7 mouse cellular contexts compared by ENCODE assay signal in genomic region chr17:23829064-23829619, GRCm38 (mm10). TPM values are rescaled to one million over a fixed set of nuclear protein-coding genes. Genes with fewer than 3 reads are reported as not detected.
A peak's percentile ranks its signal among the peaks of the same experiment; 100 is the strongest.
DNase-seq lines count a peak whose midpoint lies in the region; ATAC-seq lines count a peak whose summit lies in the region.

Gene Elob (minus strand): TSS chr17:23829136.

- H3K36me3 ChIP-seq in intestine, embryonic 16.5 days (ENCODE audit: control insufficient read depth, insufficient read depth, low read length): no peaks in the 10 kb centered on the region
- H3K36me3 ChIP-seq in midbrain, embryonic 11.5 days (ENCODE audit: control insufficient read depth, insufficient read depth, low read length): peaks cover 15% of the 10 kb centered on the region

- peak within 1 kb of the TSS; percentile 84 for H3K4me3 ChIP-seq in intestine, embryonic 16.5 days (ENCODE audit: low read length)
- peak within 1 kb of the TSS; percentile 81 for H3K4me3 ChIP-seq in midbrain, embryonic 11.5 days (ENCODE audit: low read depth, low read length)

- intact Hi-C loops in left cerebral cortex, postnatal 36 days (cut with DNase I): loop anchor here (2.0 kb wide), 1 partner anchor 26 kb away; no protein-coding TSS in a partner anchor

- H3K27me3 ChIP-seq in intestine, embryonic 16.5 days (replicated peaks; ENCODE audit: control insufficient read depth, insufficient read depth, low read length): no peaks in the 10 kb centered on the region; the same call in 1 of the 2 replicates
- H3K27me3 ChIP-seq in midbrain, embryonic 11.5 days (ENCODE audit: control insufficient read depth, insufficient read depth, low read length): no peaks in the 10 kb centered on the region; the same call in 1 of the 2 replicates

- H3K9me3 ChIP-seq in intestine, embryonic 16.5 days (ENCODE audit: control insufficient read depth, low read length): no peaks in the 10 kb centered on the region
- H3K9me3 ChIP-seq in midbrain, embryonic 11.5 days (ENCODE audit: control insufficient read depth, low read length): no peaks in the 10 kb centered on the region

- peak within 1 kb of the TSS; percentile 89 for H3K9ac ChIP-seq in intestine, embryonic 16.5 days (ENCODE audit: low read depth, low read length)
- peak within 1 kb of the TSS; percentile 90 for H3K9ac ChIP-seq in midbrain, embryonic 11.5 days (ENCODE audit: low read length)

- peak within 1 kb of the TSS; percentile 83 for H3K4me2 ChIP-seq in intestine, embryonic 16.5 days (ENCODE audit: low read depth, low read length)
- peak within 1 kb of the TSS; percentile 56 for H3K4me2 ChIP-seq in midbrain, embryonic 11.5 days

- peak within 1 kb of the TSS; percentile 94 for H3K27ac ChIP-seq in intestine, embryonic 16.5 days (ENCODE audit: low read length)
- H3K27ac ChIP-seq in midbrain, embryonic 11.5 days (ENCODE audit: low read depth, low read length): peak within 1 kb of the TSS; percentile 77

- ATAC-seq in intestine, embryonic 16.5 days: peak; percentile 95
- ATAC-seq in midbrain, embryonic 11.5 days (ENCODE audit: low FRiP score): peak; percentile 96

- DNase-seq in adrenal gland, adult 8-10 months: peak; percentile 76
- DNase-seq in embryo, embryonic 9.5 days (ENCODE audit: extremely low spot score): peak; percentile 93
- peak; percentile 70 to 85 for DNase-seq in gastrocnemius, postnatal 4 days (ENCODE audit: low spot score in 2 of 2)
- peak; percentile 89 for DNase-seq in left cerebral cortex, postnatal 36 days (ENCODE audit: low spot score in 2 of 2)
- DNase-seq in midbrain, embryonic 11.5 days (ENCODE audit: low spot score, missing footprints): peak; percentile 98
- peak; percentile 86 for DNase-seq in skeletal muscle tissue, adult 2 months (ENCODE audit: low read depth, low spot score)

- 2% methylated on average over 24 of the region's 42 CpGs for WGBS in intestine, embryonic 16.5 days
- WGBS in midbrain, embryonic 11.5 days: under 1% methylated on average over 29 of the region's 42 CpGs

- peaks cover 8% of the 10 kb centered on the region; the same call in 1 of the 2 replicates for H3K4me1 ChIP-seq in intestine, embryonic 16.5 days (ENCODE audit: control insufficient read depth, insufficient read depth, low read length)
- peaks cover 9% of the 10 kb centered on the region for H3K4me1 ChIP-seq in midbrain, embryonic 11.5 days (ENCODE audit: control insufficient read depth, insufficient read depth, low read length)

RNA-seq across cellular contexts. Expression of gene Elob, which starts in this region (rescaled TPM):
- 100 to 1,000 TPM; 365 to 430 (median 403) TPM for total RNA-seq in adrenal gland, adult 8-10 months (2022)
- total RNA-seq in gastrocnemius, postnatal 4 days (2021): 100 to 1,000 TPM; 428 to 459 TPM
- 836 and 930 TPM in 2 replicates for polyA plus RNA-seq in intestine, embryonic 16.5 days (2015; fragmentation: Nextera tagmentation; extraction: Ambion mirVana)
- 100 to 1,000 TPM; 330 to 406 TPM for total RNA-seq in left cerebral cortex, postnatal 36 days (2021)
- polyA plus RNA-seq in midbrain, embryonic 11.5 days (2014; fragmentation: Nextera tagmentation; extraction: Ambion mirVana): 1,062 and 1,170 TPM in 2 replicates

Comparison
In these comparisons a context has a peak if more than half of its experiments do, and no peak if none do; other contexts are left out.
1. Peak in every context shown above with its lines: DNase-seq, ATAC-seq, H3K4me3 ChIP-seq and H3K27ac ChIP-seq.